Mouse (Mus musculus) olfactory bulb, adult 2 months (tissue): Measurements from ENCODE around the gene Ssh1. TPM values are rescaled to one million over a fixed set of nuclear protein-coding genes. Genes with fewer than 3 reads are reported as not detected.

Source experiments
- H3K27ac ChIP-seq: fragments of 200-500 bp; 2 replicates; pipeline ENCODE4 v1.5.1; 2012; ENCODE audit warnings: low read depth, low read length; ENCODE audit not compliant: insufficient read depth
- H3K4me1 ChIP-seq: fragments of 200-500 bp; 2 replicates; pipeline ENCODE4 v1.6.1; 2012; ENCODE audit warnings: low read length; ENCODE audit not compliant: control insufficient read depth, insufficient read depth
- H3K4me3 ChIP-seq: fragments of 200-500 bp; 2 replicates; pipeline ENCODE4 v1.5.1; 2012; ENCODE audit warnings: mild to moderate bottlenecking, low read depth, low read length, moderate library complexity; ENCODE audit not compliant: insufficient read depth
- CTCF ChIP-seq: fragments of 200-500 bp; IDR thresholded peaks from 2 replicates; pipeline ENCODE4 v1.5.1; 2012; ENCODE audit warnings: low read depth, mild to moderate bottlenecking, low read length, moderate library complexity; ENCODE audit not compliant: insufficient read depth
- POLR2A ChIP-seq: fragments of 200-500 bp; IDR thresholded peaks from 2 replicates; pipeline ENCODE4 v1.6.1; 2012; ENCODE audit warnings: mild to moderate bottlenecking, low read depth, low read length, moderate library complexity; ENCODE audit not compliant: insufficient read depth
- WGBS: fragments of 180-500 bp; shearing (Covaris S2); methylation state at CpG from one replicate; pipeline ENCODE4 v1.1.7; 2018; 5-methylcytosine and 5-hydroxymethylcytosine counted together
- polyA plus RNA-seq: library from polyadenylated mRNA; stranded (reverse); fragments of >200 nt; gene quantifications from 2 replicates; pipeline ENCODE4 v1.2.4, GENCODE M21; 2012; ENCODE audit warnings: low replicate concordance; ENCODE audit not compliant: missing spikeins, insufficient read depth, insufficient read length

Gene Ssh1
- polyA plus RNA-seq, 1 experiment: not detected

GRCm38 (mm10) chr5:113930648-113931609 lies 62.8 kb downstream of the Ssh1 start:
- 29% methylated on average over 18 of the region's 18 CpGs for WGBS
- H3K4me3 ChIP-seq: no peak overlapping the region
- H3K4me1 ChIP-seq: peaks cover 5% of the 10 kb centered on the region
- no peak overlapping the region for H3K27ac ChIP-seq
- TF ChIP-seq POLR2A (no peak), CTCF (no peak)

GRCm38 (mm10) chr5:113929950-113930647 lies 63.6 kb downstream of the Ssh1 start:
- H3K4me1 ChIP-seq: peaks cover 5% of the 10 kb centered on the region
- H3K27ac ChIP-seq: no peak overlapping the region
- H3K4me3 ChIP-seq: no peak overlapping the region
- 68% methylated on average over 10 of the region's 10 CpGs for WGBS
- TF ChIP-seq POLR2A (no peak), CTCF (no peak)

GRCm38 (mm10) chr5:113929526-113929925 lies 64.2 kb downstream of the Ssh1 start:
- Histone ChIP-seq H3K27ac (no peak overlapping the region), H3K4me3 (no peak overlapping the region), H3K4me1 (peaks cover 5% of the 10 kb centered on the region)
- WGBS: 67% methylated on average over 10 of the region's 10 CpGs
- TF ChIP-seq POLR2A (no peak), CTCF (no peak)

GRCm38 (mm10) chr5:113924608-113925007 lies 69.1 kb downstream of the Ssh1 start:
- Histone ChIP-seq H3K27ac (no peak overlapping the region), H3K4me3 (no peak overlapping the region), H3K4me1 (peaks cover 6% of the 10 kb centered on the region)
- no peak for TF ChIP-seq CTCF
- TF ChIP-seq POLR2A: no peak
- 88% methylated on average over 4 of the region's 4 CpGs for WGBS

GRCm38 (mm10) chr5:113921310-113922166 lies 72.2 kb downstream of the Ssh1 start:
- 52% methylated on average over 6 of the region's 6 CpGs for WGBS
- no peak overlapping the region for H3K27ac ChIP-seq
- H3K4me1 ChIP-seq: peaks cover 6% of the 10 kb centered on the region
- no peak overlapping the region for H3K4me3 ChIP-seq
- TF ChIP-seq CTCF (no peak), POLR2A (no peak)

GRCm38 (mm10) chr5:113919060-113919459 lies 74.6 kb downstream of the Ssh1 start:
- WGBS: 93% methylated on average over 7 of the region's 7 CpGs
- peaks cover 6% of the 10 kb centered on the region for H3K4me1 ChIP-seq
- H3K27ac ChIP-seq: no peak overlapping the region
- no peak overlapping the region for H3K4me3 ChIP-seq
- TF ChIP-seq POLR2A (no peak), CTCF (no peak)

- TF ChIP-seq CTCF (no peak), POLR2A (no peak)
- H3K27ac ChIP-seq: no peak overlapping the region
- H3K4me3 ChIP-seq: no peak overlapping the region
- WGBS: 79% methylated on average over 9 of the region's 9 CpGs
- H3K4me1 ChIP-seq: peaks cover 6% of the 10 kb centered on the region
Measured at GRCm38 (mm10) chr5:113918654-113919053, 75.0 kb downstream of the Ssh1 start.

GRCm38 (mm10) chr5:113910705-113911104 lies 83.0 kb downstream of the Ssh1 start:
- no peak overlapping the region for H3K4me3 ChIP-seq
- no peak overlapping the region for H3K27ac ChIP-seq
- WGBS: 70% methylated on average over 6 of the region's 6 CpGs
- TF ChIP-seq POLR2A (no peak), CTCF (no peak)
- H3K4me1 ChIP-seq: peaks cover 9% of the 10 kb centered on the region
